Mouse (Mus musculus): ENCODE measurements around the gene Ccdc13. TPM values are rescaled to one million over a fixed set of nuclear protein-coding genes. Genes with fewer than 3 reads are reported as not detected.

The Ccdc13 gene
- polyA plus RNA-seq, 1 experiment from 2014 or later: 2.7 TPM

DNA sequence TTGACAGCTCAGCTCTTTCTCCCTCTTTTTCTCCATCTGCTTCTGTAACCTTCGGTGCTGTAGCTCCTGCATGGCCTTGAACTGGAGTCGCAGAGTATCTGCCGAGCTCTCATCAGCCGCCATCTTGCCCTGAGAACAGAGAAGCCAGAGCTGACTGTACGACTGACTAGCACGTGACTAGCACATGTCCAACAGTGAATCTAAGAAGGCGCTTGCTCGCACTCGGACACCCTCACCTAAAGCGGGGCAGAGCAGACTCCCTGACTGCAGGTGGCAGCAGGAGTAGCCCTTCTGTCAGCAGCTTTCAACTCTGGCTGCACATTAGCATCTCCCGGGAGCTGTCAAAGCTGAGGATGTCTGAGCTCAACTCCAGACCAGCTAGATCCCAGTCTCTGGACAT lies 5.4 kb downstream of the Ccdc13 start:
- DNase-seq (ENCODE audit: extremely low spot score, low spot score): no peak
- Histone ChIP-seq H3K36me3 (replicated peaks) (peaks cover 3% of the 10 kb centered on the region; the same call in 1 of the 2 replicates), H3K27me3 (ENCODE audit: poor library complexity, severe bottlenecking) (0 out of 2 replicates have a peak, but pooled peaks cover 10% of the 10 kb centered on the region), H3K9me3 (peaks cover 6% of the 10 kb centered on the region), H3K27ac (no peak overlapping the region), H3K4me1 (peaks cover 3% of the 10 kb centered on the region), H3K4me3 (no peak overlapping the region)
- 86% methylated on average over 11 of the region's 11 CpGs for WGBS

DNA sequence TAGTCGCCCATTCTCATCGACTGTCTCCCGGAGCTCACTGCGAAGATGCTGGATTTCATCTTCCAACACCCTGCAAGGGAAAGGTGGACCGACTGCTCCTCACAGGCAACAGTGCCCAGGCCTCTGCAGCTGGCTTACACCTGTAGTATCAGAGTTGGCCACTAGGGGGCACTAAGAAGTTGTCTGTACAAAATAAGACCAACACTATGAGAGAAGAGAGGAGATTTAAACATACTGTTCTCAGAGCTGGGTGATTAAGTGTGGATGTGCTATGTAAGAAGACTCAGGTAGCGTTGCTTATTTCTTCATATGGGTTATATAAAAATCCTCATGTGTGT lies 8.3 kb downstream of the Ccdc13 start:
- H3K36me3 ChIP-seq (replicated peaks): 0 out of 2 replicates have a peak, but pooled peaks cover 3% of the 10 kb centered on the region
- peaks cover 6% of the 10 kb centered on the region for H3K9me3 ChIP-seq
- peak; percentile 75 for DNase-seq (ENCODE audit: extremely low spot score, low spot score)
- no peaks in the 10 kb centered on the region for H3K4me1 ChIP-seq
- 33% methylated on average over 6 of the region's 6 CpGs for WGBS
- H3K4me3 ChIP-seq: no peak overlapping the region
- no peaks in the 10 kb centered on the region for H3K27me3 ChIP-seq (ENCODE audit: poor library complexity, severe bottlenecking)
- H3K27ac ChIP-seq: no peak overlapping the region

DNA sequence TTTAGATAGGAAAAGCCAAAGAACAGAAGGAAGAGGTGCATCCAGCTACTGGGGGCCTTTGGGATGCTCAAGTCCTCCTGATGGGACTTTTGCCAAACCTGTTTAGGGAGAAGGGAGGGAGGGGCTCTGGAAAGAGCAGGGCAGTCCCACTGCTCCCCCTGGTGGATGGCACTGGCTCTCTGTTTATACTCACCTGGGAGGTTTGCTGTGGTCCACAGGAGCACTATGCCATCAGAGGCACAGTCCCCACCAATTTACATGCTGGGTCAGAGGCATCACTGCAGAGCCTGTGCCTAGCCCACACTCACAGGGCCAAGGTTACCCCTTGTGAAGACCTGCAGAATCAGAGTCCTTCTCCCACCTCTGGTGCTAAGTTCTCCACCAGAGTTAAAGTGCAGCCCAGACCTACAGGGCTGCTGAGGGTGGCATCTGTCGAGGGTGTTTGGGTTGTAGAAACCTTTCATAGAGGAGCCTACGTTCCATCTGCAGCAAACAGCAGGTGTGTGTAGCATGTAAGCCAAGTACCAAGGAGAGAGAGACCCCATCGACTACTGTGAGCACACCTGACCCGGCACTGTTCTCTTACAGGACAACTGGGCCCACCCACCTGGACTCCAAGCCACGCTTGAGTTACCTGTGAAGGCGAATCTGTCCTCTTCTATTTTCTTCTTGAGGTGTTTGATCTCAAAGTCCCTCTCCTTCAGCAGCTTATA lies 8.9 kb downstream of the Ccdc13 start:
- WGBS: 79% methylated on average over 6 of the region's 6 CpGs
- no peaks in the 10 kb centered on the region for H3K4me1 ChIP-seq

DNA sequence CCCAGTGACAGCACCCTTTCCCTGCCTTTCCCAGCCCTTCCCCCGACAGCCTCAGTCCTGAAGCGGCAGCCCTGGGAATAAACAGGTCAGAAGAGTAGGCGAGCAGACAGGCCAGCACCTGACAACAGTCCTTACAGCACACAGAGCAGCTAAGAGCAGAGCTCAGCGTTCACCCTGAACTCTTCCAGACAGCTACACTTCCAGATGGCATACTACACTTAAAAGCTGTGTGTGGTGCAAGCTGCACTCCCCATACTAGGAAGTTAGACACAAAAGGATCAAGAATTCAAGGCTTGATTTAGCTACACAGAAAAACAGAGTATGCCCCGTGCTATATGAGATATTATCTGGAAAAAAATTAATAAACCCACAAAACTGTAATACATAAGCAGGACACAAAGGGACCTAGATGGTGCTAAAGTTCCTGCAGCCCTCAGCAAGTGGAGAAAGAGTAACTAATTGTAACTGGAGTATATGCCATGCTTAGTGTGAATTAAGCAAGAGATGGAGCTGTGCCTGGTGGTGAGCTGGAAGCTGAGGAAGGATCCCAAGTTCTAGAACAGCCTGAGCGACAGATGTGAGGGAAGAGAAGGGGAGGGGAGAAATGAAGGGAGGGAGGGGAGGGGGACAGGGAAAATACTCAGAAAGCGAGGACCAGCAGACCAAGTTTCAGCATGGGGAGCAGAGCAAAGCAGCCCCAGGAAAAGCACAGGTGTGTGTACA lies 9.8 kb downstream of the Ccdc13 start:
- H3K36me3 ChIP-seq (replicated peaks): no peaks in the 10 kb centered on the region
- no peak for DNase-seq (ENCODE audit: extremely low spot score, low spot score)
- H3K27ac ChIP-seq: no peak overlapping the region
- H3K4me3 ChIP-seq: no peak overlapping the region
- no peaks in the 10 kb centered on the region for H3K27me3 ChIP-seq (ENCODE audit: poor library complexity, severe bottlenecking)
- H3K4me1 ChIP-seq: no peaks in the 10 kb centered on the region
- 74% methylated on average over 7 of the region's 7 CpGs for WGBS
- no peaks in the 10 kb centered on the region for H3K9me3 ChIP-seq

More for the DNA sequence above, 8.9 kb downstream of the Ccdc13 start:
- DNase-seq (ENCODE audit: extremely low spot score, low spot score): no peak
- no peaks in the 10 kb centered on the region for H3K27me3 ChIP-seq (ENCODE audit: poor library complexity, severe bottlenecking)
- no peak overlapping the region for H3K27ac ChIP-seq
- H3K9me3 ChIP-seq: peaks cover under 1% of the 10 kb centered on the region; the same call in 1 of the 2 replicates
- no peak overlapping the region for H3K4me3 ChIP-seq
- no peaks in the 10 kb centered on the region for H3K36me3 ChIP-seq (replicated peaks)

DNA sequence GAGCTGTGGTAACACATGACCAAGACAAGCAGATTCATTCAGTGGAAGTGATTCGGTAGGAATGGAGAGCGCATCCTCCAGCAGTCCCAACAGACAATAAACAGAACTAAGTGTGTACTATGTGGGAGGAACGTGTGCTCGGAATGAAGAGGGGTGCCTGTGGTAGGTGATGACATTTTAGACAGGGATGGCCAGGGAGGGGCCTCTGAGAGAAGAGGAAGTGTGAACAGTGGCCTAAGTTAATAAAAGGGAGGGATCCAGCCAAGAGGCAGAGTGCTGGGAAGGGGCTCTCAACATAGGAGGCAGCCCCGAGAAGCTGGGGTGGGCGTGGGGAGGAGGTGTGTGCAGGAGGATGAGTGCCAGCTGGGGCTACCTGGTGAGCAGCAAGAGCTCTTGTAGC lies 10.9 kb downstream of the Ccdc13 start:
- Histone ChIP-seq H3K4me3 (no peak overlapping the region), H3K36me3 (replicated peaks) (no peaks in the 10 kb centered on the region), H3K9me3 (no peaks in the 10 kb centered on the region), H3K4me1 (no peaks in the 10 kb centered on the region), H3K27ac (no peak overlapping the region), H3K27me3 (ENCODE audit: poor library complexity, severe bottlenecking) (no peaks in the 10 kb centered on the region)
- DNase-seq (ENCODE audit: extremely low spot score, low spot score): no peak
- WGBS: 84% methylated on average over 6 of the region's 6 CpGs

DNA sequence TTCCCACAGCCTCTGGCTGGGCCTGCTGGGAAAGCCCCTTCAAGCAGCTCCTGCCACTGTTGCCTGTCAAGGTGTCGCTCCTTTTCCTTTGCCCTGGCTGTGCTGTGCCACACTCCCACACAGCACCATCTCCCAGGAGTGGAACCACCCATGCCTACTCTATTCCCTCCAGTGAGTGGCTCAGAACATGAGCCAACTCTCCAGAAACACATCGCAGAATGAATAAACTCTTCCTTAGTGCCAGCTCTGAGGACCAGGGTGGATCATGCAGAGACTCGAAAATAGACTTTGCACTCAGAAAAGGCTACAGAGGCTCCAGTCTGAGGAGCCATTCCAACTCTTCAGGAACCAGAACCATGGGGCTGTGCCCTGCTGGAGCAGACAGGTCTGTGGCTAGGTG lies 12.9 kb downstream of the Ccdc13 start:
- Histone ChIP-seq H3K9me3 (no peaks in the 10 kb centered on the region), H3K27ac (no peak overlapping the region), H3K36me3 (replicated peaks) (no peaks in the 10 kb centered on the region), H3K4me3 (no peak overlapping the region), H3K27me3 (ENCODE audit: poor library complexity, severe bottlenecking) (no peaks in the 10 kb centered on the region), H3K4me1 (no peaks in the 10 kb centered on the region)
- 87% methylated on average over 3 of the region's 3 CpGs for WGBS
- no peak for DNase-seq (ENCODE audit: extremely low spot score, low spot score)

DNA sequence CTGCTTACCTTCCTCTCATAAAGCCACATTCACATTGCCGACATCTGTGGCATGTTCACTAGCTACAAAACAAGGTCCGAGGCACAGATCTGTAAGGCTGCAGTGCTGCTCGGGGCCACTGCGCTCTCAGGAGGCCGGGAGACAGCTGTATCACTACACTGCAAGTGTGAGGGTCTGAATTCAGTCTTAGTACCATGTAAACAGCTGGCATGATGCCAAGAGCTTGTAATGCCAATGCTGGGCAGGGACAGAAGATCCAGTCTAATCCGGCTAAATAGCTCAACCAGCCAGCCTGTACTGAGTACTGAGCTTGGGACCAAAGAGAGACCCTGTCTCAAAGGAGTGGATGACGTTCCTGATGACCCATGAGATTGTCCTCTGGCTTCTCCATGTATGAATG lies 15.3 kb downstream of the Ccdc13 start:
- H3K27me3 ChIP-seq (ENCODE audit: poor library complexity, severe bottlenecking): no peaks in the 10 kb centered on the region
- WGBS: 86% methylated on average over 7 of the region's 7 CpGs
- no peaks in the 10 kb centered on the region for H3K36me3 ChIP-seq (replicated peaks)
- no peak overlapping the region for H3K27ac ChIP-seq
- no peaks in the 10 kb centered on the region for H3K4me1 ChIP-seq
- H3K9me3 ChIP-seq: no peaks in the 10 kb centered on the region
- no peak for DNase-seq (ENCODE audit: extremely low spot score, low spot score)
- no peak overlapping the region for H3K4me3 ChIP-seq

DNA sequence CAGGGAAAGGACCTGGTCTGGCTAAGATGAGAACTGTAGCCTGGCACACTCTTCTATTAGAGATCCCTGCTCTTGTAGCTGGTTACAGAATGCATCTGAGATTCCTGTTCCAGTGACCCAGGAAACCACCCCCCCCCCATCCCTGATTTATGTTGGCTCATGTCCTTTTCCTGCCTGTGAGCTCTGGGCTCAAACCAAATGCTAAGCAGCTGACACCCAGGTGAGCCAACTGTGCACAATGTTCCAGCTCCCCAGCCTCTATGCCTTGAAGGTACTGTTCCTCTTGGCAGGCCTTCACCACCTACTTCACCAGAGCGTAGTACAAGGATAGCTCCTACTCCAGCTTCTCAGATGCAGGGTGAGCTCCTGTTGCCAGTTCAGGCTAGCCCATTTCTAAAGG lies 16.2 kb downstream of the Ccdc13 start:
- no peak overlapping the region for H3K4me3 ChIP-seq
- no peaks in the 10 kb centered on the region for H3K27me3 ChIP-seq (ENCODE audit: poor library complexity, severe bottlenecking)
- no peaks in the 10 kb centered on the region for H3K36me3 ChIP-seq (replicated peaks)
- 93% methylated on average over 1 of the region's 1 CpGs for WGBS
- H3K27ac ChIP-seq: no peak overlapping the region
- no peaks in the 10 kb centered on the region for H3K4me1 ChIP-seq
- H3K9me3 ChIP-seq: no peaks in the 10 kb centered on the region
- DNase-seq (ENCODE audit: extremely low spot score, low spot score): no peak

DNA sequence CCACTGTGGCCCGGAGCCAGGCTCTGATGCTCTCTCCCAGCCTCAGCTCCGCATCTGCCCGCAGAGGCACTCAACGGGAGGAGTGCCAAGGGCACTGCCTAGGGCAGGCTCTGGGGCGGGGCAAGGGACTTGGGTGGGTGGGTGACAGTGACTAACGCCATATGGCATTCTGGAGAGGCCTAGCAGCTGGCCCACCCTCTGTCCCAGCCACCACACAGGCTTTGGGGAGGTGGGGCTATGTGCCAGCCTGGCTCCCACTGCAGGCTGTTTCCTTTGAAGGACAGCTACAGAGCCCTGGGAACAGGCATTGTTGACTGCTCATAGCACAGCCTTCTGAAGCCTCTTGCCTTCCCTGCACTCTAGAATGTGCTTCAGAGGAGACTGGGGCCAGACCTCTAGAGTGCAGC lies 16.7 kb downstream of the Ccdc13 start:
- H3K4me3 ChIP-seq: no peak overlapping the region
- no peak for DNase-seq (ENCODE audit: extremely low spot score, low spot score)
- 79% methylated on average over 6 of the region's 6 CpGs for WGBS
- no peaks in the 10 kb centered on the region for H3K4me1 ChIP-seq
- H3K9me3 ChIP-seq: no peaks in the 10 kb centered on the region
- H3K27ac ChIP-seq: no peak overlapping the region
- H3K27me3 ChIP-seq (ENCODE audit: poor library complexity, severe bottlenecking): no peaks in the 10 kb centered on the region
- no peaks in the 10 kb centered on the region for H3K36me3 ChIP-seq (replicated peaks)

DNA sequence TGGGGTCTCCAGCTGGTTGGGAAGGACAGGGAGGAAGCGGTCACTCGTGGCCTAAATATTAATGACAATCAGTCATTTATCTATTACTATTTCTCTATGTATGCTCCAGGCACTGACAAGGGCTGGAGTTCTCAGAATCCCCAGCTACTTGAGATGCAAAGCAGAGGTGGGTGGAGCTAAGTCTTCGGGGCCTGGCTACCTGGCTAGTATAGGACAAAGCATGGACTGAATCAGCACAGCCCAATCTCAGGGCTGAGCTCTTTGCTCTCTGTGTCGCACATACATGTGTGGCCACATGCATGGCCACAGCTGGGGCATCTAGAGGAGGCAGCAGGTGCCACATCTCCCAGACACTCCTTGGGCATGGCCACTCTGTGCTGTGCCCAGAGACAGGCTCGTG lies 18.5 kb downstream of the Ccdc13 start:
- Histone ChIP-seq H3K4me3 (no peak overlapping the region), H3K9me3 (no peaks in the 10 kb centered on the region), H3K27ac (no peak overlapping the region), H3K36me3 (replicated peaks) (no peaks in the 10 kb centered on the region), H3K4me1 (no peaks in the 10 kb centered on the region), H3K27me3 (ENCODE audit: poor library complexity, severe bottlenecking) (no peaks in the 10 kb centered on the region)
- DNase-seq (ENCODE audit: extremely low spot score, low spot score): no peak
- 73% methylated on average over 5 of the region's 5 CpGs for WGBS

DNA sequence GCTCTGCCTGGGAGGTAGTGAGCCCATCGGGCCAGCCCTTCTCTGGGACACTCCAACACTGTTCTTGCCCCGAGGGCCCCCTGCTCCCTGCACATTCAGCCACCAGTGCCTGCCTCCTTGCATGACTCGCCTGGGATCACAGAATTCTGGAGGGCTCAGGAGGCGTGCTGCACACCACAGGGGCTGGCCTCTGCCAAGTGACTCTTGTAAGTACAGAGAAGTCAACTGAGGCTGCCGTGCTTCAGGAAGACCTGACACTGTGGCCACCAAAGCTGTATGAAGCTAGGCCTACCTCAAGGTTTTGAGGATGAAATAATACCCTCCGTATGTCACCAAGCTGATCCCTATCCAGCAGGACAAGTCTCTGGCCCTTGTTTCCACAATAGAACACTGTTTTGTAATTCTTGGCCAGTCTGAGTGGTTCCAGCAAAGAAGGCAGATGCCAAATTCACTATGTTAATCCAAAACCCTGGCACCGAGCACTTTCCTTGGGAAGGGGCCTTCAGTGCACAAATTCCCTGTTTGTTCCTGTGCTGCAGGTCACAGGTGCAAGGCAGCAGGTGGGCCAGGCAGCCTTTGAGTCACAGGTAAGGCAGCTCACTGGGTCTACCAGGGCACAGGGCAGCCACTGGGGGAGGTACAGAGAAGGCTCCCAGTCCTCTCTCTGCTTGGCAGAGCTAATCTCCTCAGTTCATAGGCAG lies 19.3 kb downstream of the Ccdc13 start:
- H3K4me3 ChIP-seq: no peak overlapping the region
- H3K27ac ChIP-seq: no peak overlapping the region
- WGBS: 58% methylated on average over 7 of the region's 7 CpGs
- H3K27me3 ChIP-seq (ENCODE audit: poor library complexity, severe bottlenecking): no peaks in the 10 kb centered on the region
- H3K9me3 ChIP-seq: no peaks in the 10 kb centered on the region
- no peaks in the 10 kb centered on the region for H3K36me3 ChIP-seq (replicated peaks)
- H3K4me1 ChIP-seq: no peaks in the 10 kb centered on the region
- DNase-seq (ENCODE audit: extremely low spot score, low spot score): no peak

DNA sequence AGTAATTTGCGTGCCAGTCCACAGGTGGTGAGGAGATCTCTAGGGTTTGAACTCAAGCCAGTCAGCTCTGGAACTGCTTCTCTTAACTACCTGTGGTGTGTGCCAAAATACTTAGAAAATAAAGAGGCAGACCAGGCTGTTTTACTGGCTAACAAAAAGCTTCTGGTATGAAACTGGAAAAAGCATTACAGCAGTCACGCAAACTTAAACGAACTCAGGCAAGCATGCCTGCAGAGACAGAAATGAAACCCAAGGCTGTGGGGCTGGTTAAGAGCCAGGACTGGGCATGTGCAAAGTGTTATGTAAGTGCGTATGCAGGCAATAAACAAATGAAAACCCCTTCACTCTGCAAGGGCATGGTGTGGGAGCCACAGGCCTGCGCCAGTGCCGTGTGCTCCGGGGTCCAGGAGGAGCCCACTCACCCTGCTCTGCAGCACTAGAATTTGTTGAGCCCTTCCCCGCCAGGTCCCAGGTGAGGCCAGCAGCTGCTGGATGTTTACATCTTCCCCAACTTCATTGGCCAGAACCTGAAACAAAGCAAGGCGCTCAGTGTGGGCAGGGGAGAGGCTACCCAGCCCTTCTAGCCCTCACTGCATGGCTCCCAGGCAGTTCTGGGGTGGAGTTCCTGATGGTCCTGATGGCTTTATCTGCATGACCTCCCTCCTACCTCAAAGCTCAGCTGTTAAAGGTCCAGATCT lies 20.0 kb downstream of the Ccdc13 start:
- Histone ChIP-seq H3K4me1 (no peaks in the 10 kb centered on the region), H3K9me3 (no peaks in the 10 kb centered on the region), H3K36me3 (replicated peaks) (no peaks in the 10 kb centered on the region), H3K27ac (no peak overlapping the region), H3K27me3 (ENCODE audit: poor library complexity, severe bottlenecking) (no peaks in the 10 kb centered on the region), H3K4me3 (no peak overlapping the region)
- 83% methylated on average over 9 of the region's 9 CpGs for WGBS
- no peak for DNase-seq (ENCODE audit: extremely low spot score, low spot score)

Measured in forebrain, embryonic 10.5 days (tissue).